Mouse (Mus musculus) midbrain, embryonic 15.5 days (tissue): ENCODE results near the gene Inka2. TPM values are rescaled to one million over a fixed set of nuclear protein-coding genes. Genes with fewer than 3 reads are reported as not detected.

Experiments used
- ATAC-seq: fragments of 200-750 bp; cut with Nextera tagmentation; replicated peaks from 2 replicates; pipeline ENCODE4 v1.8.0; 2017; ENCODE audit warnings: moderate TSS enrichment
- H3K27ac ChIP-seq: fragments of 300-500 bp; sonication (generic); 2 replicates; pipeline ENCODE4 v1.5.1; 2015; ENCODE audit warnings: mild to moderate bottlenecking, inconsistent platforms
- H3K27me3 ChIP-seq: fragments of 300-500 bp; sonication (generic); replicated peaks from 2 replicates; pipeline ENCODE4 v1.6.1; 2015; ENCODE audit warnings: inconsistent platforms
- H3K36me3 ChIP-seq: fragments of 300-500 bp; sonication (generic); replicated peaks from 2 replicates; pipeline ENCODE4 v1.6.1; 2015; ENCODE audit warnings: inconsistent platforms
- H3K4me1 ChIP-seq: fragments of 300-500 bp; sonication (generic); 2 replicates; pipeline ENCODE4 v1.6.1; 2015; ENCODE audit warnings: inconsistent platforms
- H3K4me2 ChIP-seq: fragments of 300-500 bp; sonication (generic); 2 replicates; pipeline ENCODE4 v1.6.1; 2015; ENCODE audit warnings: inconsistent platforms, mild to moderate bottlenecking, moderate library complexity
- H3K4me3 ChIP-seq: fragments of 300-500 bp; sonication (generic); 2 replicates; pipeline ENCODE4 v1.5.1; 2015; ENCODE audit warnings: mild to moderate bottlenecking, inconsistent platforms
- H3K9ac ChIP-seq: fragments of 300-500 bp; sonication (generic); 2 replicates; pipeline ENCODE4 v1.6.1; 2015; ENCODE audit warnings: mild to moderate bottlenecking, inconsistent platforms
- H3K9me3 ChIP-seq: fragments of 300-500 bp; sonication (generic); 2 replicates; pipeline ENCODE4 v1.6.1; 2016; ENCODE audit warnings: inconsistent platforms
- WGBS: fragments of 180-500 bp; shearing (Covaris S2); methylation state at CpG from one replicate; pipeline ENCODE4 v1.1.7; 2015; ENCODE audit warnings: mixed read lengths; 5-methylcytosine and 5-hydroxymethylcytosine counted together
- polyA plus RNA-seq: library from polyadenylated mRNA; unstranded; fragments of >200 nt; fragmentation: Nextera tagmentation; extraction: Ambion mirVana; gene quantifications from 2 replicates; pipeline ENCODE4 v1.2.1, GENCODE M21; 2015

The Inka2 gene
- polyA plus RNA-seq, 1 experiment from 2014 or later: 6.0 TPM

- Histone ChIP-seq H3K9me3 (no peaks in the 10 kb centered on the region), H3K36me3 (no peaks in the 10 kb centered on the region), H3K27me3 (peaks cover 12% of the 10 kb centered on the region), H3K27ac (no peak overlapping the region), H3K4me3 (no peak overlapping the region), H3K9ac (no peak overlapping the region), H3K4me2 (no peak overlapping the region), H3K4me1 (peaks cover 29% of the 10 kb centered on the region)
- WGBS: 70% methylated on average over 5 of the region's 5 CpGs
- ATAC-seq: no peak
Observed at GRCm38 (mm10) chr3:105701399-105701798, 3.0 kb upstream of the Inka2 start.

GRCm38 (mm10) chr3:105703571-105703970 lies 828 bp upstream of the Inka2 start:
- Histone ChIP-seq H3K27ac (no peak overlapping the region), H3K27me3 (peaks cover 14% of the 10 kb centered on the region), H3K4me2 (peak overlapping the region; percentile 97; the same call in 1 of the 2 replicates), H3K4me1 (peaks cover 21% of the 10 kb centered on the region), H3K9ac (no peak overlapping the region), H3K36me3 (no peaks in the 10 kb centered on the region), H3K4me3 (no peak overlapping the region), H3K9me3 (no peaks in the 10 kb centered on the region)
- ATAC-seq: no peak
- 52% methylated on average over 6 of the region's 6 CpGs for WGBS

GRCm38 (mm10) chr3:105705061-105705549 lies 706 bp downstream of the Inka2 start:
- no peaks in the 10 kb centered on the region for H3K36me3 ChIP-seq
- peaks cover 14% of the 10 kb centered on the region for H3K27me3 ChIP-seq
- peak overlapping the region; percentile 49 for H3K4me3 ChIP-seq
- peak; percentile 55 for ATAC-seq
- H3K4me2 ChIP-seq: peak overlapping the region; percentile 97
- no peaks in the 10 kb centered on the region for H3K9me3 ChIP-seq
- H3K27ac ChIP-seq: peak overlapping the region; percentile 35; the same call in 1 of the 2 replicates
- WGBS: 0% methylated on average over 28 of the region's 28 CpGs
- H3K9ac ChIP-seq: peak overlapping the region; percentile 41
- peaks cover 21% of the 10 kb centered on the region for H3K4me1 ChIP-seq

GRCm38 (mm10) chr3:105705561-105705960 lies 1.2 kb downstream of the Inka2 start:
- Histone ChIP-seq H3K27ac (0 out of 2 replicates have a peak overlapping the region, but pooled peaks have one; percentile 35), H3K9ac (peak overlapping the region; percentile 41)
- WGBS: 34% methylated on average over 3 of the region's 3 CpGs

GRCm38 (mm10) chr3:105706366-105707020 lies 2.1 kb downstream of the Inka2 start:
- H3K27me3 ChIP-seq: peaks cover 14% of the 10 kb centered on the region
- no peaks in the 10 kb centered on the region for H3K36me3 ChIP-seq
- ATAC-seq: no peak
- H3K4me2 ChIP-seq: peak overlapping the region; percentile 97
- H3K27ac ChIP-seq: no peak overlapping the region
- 39% methylated on average over 4 of the region's 4 CpGs for WGBS
- H3K4me3 ChIP-seq: peak overlapping the region; percentile 49
- peaks cover 21% of the 10 kb centered on the region for H3K4me1 ChIP-seq
- H3K9ac ChIP-seq: no peak overlapping the region
- H3K9me3 ChIP-seq: no peaks in the 10 kb centered on the region

More at GRCm38 (mm10) chr3:105705561-105705960, 1.2 kb downstream of the Inka2 start:
- Histone ChIP-seq H3K4me2 (peak overlapping the region; percentile 97), H3K9me3 (no peaks in the 10 kb centered on the region), H3K27me3 (peaks cover 14% of the 10 kb centered on the region), H3K36me3 (no peaks in the 10 kb centered on the region), H3K4me1 (peaks cover 21% of the 10 kb centered on the region), H3K4me3 (peak overlapping the region; percentile 49)
- ATAC-seq: no peak

- Histone ChIP-seq H3K9ac (no peak overlapping the region), H3K36me3 (no peaks in the 10 kb centered on the region), H3K4me1 (peaks cover 21% of the 10 kb centered on the region), H3K4me3 (no peak overlapping the region), H3K4me2 (no peak overlapping the region), H3K9me3 (no peaks in the 10 kb centered on the region), H3K27me3 (peaks cover 14% of the 10 kb centered on the region), H3K27ac (no peak overlapping the region)
- 19% methylated on average over 7 of the region's 7 CpGs for WGBS
- no peak for ATAC-seq
Observed at GRCm38 (mm10) chr3:105707590-105707989, 3.2 kb downstream of the Inka2 start.

- Histone ChIP-seq H3K27me3 (peaks cover 5% of the 10 kb centered on the region; the same call in 1 of the 2 replicates), H3K4me1 (peaks cover 14% of the 10 kb centered on the region), H3K4me2 (no peak overlapping the region), H3K27ac (peak overlapping the region; percentile 30; the same call in 1 of the 2 replicates), H3K9me3 (no peaks in the 10 kb centered on the region), H3K9ac (no peak overlapping the region), H3K36me3 (no peaks in the 10 kb centered on the region), H3K4me3 (no peak overlapping the region)
- peak; percentile 56; the same call in 1 of the 2 replicates for ATAC-seq
- 52% methylated on average over 6 of the region's 6 CpGs for WGBS
Observed at GRCm38 (mm10) chr3:105710246-105710645, 5.8 kb downstream of the Inka2 start.

- no peaks in the 10 kb centered on the region for H3K36me3 ChIP-seq
- no peaks in the 10 kb centered on the region for H3K27me3 ChIP-seq
- no peaks in the 10 kb centered on the region for H3K9me3 ChIP-seq
- H3K9ac ChIP-seq: no peak overlapping the region
- H3K4me3 ChIP-seq: no peak overlapping the region
- H3K4me1 ChIP-seq: 0 out of 2 replicates have a peak, but pooled peaks cover 8% of the 10 kb centered on the region
- no peak overlapping the region for H3K27ac ChIP-seq
- 63% methylated on average over 7 of the region's 7 CpGs for WGBS
- no peak overlapping the region for H3K4me2 ChIP-seq
- no peak for ATAC-seq
Observed at GRCm38 (mm10) chr3:105711741-105712140, 7.3 kb downstream of the Inka2 start.

- H3K36me3 ChIP-seq: no peaks in the 10 kb centered on the region
- no peaks in the 10 kb centered on the region for H3K27me3 ChIP-seq
- H3K4me1 ChIP-seq: 0 out of 2 replicates have a peak, but pooled peaks cover 8% of the 10 kb centered on the region
- no peak overlapping the region for H3K27ac ChIP-seq
- no peak overlapping the region for H3K4me3 ChIP-seq
- no peak overlapping the region for H3K9ac ChIP-seq
- H3K4me2 ChIP-seq: no peak overlapping the region
- H3K9me3 ChIP-seq: no peaks in the 10 kb centered on the region
- ATAC-seq: no peak
Observed at GRCm38 (mm10) chr3:105712827-105713226, 8.4 kb downstream of the Inka2 start.

GRCm38 (mm10) chr3:105714091-105714819 lies 9.9 kb downstream of the Inka2 start:
- Histone ChIP-seq H3K4me1 (peaks cover 11% of the 10 kb centered on the region), H3K36me3 (no peaks in the 10 kb centered on the region), H3K27ac (peak overlapping the region; percentile 28; the same call in 1 of the 2 replicates), H3K9me3 (no peaks in the 10 kb centered on the region), H3K4me2 (no peak overlapping the region), H3K9ac (no peak overlapping the region), H3K27me3 (no peaks in the 10 kb centered on the region), H3K4me3 (no peak overlapping the region)
- WGBS: 8% methylated on average over 8 of the region's 8 CpGs
- ATAC-seq: peak; percentile 43

- H3K27ac ChIP-seq: no peak overlapping the region
- no peaks in the 10 kb centered on the region for H3K36me3 ChIP-seq
- H3K4me2 ChIP-seq: no peak overlapping the region
- ATAC-seq: no peak
- H3K9me3 ChIP-seq: no peaks in the 10 kb centered on the region
- no peaks in the 10 kb centered on the region for H3K27me3 ChIP-seq
- H3K9ac ChIP-seq: no peak overlapping the region
- no peak overlapping the region for H3K4me3 ChIP-seq
- peaks cover 11% of the 10 kb centered on the region for H3K4me1 ChIP-seq
Observed at GRCm38 (mm10) chr3:105714820-105715167, 10.4 kb downstream of the Inka2 start.

- Histone ChIP-seq H3K4me3 (no peak overlapping the region), H3K9me3 (no peaks in the 10 kb centered on the region), H3K27me3 (no peaks in the 10 kb centered on the region), H3K36me3 (no peaks in the 10 kb centered on the region), H3K9ac (no peak overlapping the region), H3K27ac (no peak overlapping the region), H3K4me1 (peaks cover 11% of the 10 kb centered on the region), H3K4me2 (no peak overlapping the region)
- no peak for ATAC-seq
- 65% methylated on average over 18 of the region's 18 CpGs for WGBS
Observed at GRCm38 (mm10) chr3:105716353-105717000, 12.1 kb downstream of the Inka2 start.
